Mouse (Mus musculus) T-cell, adult 2 months (primary cell): Measurements from ENCODE around the gene Nynrin.

Source experiments
- DNase-seq: peaks from one replicate; pipeline ENCODE4 v3.0.0; 2022; ENCODE audit warnings: low spot score

The Nynrin gene

DNA sequence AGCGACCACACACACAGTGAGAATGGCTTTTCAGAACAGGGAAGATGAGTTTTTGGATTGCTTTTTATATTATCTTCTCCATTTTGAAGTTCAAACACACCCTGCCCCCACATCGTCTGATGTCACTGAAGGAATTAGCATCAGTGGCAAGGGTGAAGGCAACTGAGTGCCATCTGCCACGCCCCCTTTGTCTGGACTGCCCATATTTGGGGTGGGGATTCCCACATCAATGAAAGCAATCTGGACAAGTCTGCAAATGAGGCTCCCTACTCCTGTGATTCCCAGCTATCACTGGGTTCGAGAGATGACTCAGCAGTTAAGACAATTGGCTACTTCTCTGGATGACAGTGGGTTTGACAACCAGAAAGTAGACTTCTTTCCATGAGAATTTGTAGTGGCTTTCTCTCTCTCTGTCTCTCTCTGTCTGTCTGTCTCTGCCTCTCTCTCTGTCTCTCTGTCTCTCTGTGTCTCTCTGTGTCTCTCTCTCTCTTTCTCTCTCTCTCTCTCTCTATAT lies 12.9 kb upstream of the Nynrin start:
- no peak for DNase-seq

DNA sequence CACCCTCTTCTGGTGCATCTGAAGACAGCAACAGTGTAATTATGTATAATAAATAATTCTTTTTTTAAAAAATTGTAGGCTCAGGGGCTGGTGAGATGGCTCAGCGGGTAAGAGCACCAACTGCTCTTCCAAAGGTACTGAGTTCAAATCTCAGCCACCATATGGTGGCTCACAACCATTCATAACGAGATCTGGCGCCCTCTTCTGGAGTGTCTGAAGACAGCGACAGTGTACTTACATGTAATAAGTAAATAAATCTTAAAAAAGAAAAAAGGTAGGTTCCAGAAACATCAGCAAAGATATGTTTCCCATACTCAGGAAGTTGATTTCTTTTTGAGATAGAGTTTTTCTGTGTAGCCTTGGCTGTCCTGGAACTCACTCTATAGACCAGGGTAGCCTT lies 11.0 kb upstream of the Nynrin start:
- DNase-seq = no peak

DNA sequence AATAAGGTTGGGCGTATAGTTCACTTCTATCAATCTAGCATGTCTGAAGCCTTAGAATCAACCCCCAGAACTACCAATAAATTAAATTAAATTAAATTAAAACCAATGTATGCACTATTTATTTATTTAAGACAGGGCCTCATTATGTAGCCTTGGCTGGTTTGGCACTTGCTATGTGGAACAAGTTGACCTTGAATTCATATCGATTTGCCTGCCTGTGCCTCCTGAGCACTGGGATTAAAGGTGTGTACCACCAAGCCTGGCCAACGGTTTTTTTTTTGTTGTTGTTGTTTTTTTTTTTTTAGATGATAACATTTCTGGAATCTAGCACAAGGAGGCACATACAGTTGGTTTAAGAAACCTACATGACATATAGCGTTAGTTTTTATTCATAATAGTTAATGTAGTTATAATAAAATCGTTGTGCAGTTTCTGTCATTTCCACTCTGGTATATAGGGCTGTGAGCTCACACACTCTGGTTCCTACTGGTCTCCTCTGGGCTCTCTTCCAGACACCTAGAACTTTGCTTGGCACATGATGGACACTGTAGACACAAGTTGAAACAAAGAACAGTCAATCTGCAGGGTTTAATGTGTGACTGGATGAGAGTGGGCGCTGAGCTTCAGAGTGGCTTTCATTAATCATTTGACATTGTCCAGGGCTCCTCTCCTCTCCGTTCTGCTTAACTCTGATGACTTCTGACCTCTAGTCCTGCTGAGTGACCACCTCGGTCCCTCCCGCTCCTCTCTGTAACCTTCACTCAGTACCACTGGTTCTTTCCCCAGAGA lies 8.1 kb upstream of the Nynrin start:
- no peak for DNase-seq

DNA sequence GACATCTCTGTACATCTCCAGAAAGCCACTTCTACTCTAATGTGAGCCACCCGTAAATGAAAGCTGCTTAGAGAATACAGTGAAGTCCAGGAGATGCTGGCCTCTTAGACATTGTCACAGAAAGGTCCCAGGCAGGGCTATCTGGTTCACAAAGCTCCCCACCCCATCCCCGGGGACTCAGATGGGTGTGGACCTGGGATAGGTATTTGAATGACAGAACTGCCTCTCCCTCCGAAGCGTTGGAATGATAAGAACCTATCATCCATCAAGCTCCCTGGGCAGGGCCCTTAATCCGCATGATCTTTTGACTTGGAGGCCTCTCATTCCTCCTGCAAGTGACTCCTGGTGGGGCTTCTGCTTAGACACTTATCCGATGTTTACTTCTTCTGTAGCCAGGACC lies 2.9 kb upstream of the Nynrin start:
- DNase-seq = no peak

DNA sequence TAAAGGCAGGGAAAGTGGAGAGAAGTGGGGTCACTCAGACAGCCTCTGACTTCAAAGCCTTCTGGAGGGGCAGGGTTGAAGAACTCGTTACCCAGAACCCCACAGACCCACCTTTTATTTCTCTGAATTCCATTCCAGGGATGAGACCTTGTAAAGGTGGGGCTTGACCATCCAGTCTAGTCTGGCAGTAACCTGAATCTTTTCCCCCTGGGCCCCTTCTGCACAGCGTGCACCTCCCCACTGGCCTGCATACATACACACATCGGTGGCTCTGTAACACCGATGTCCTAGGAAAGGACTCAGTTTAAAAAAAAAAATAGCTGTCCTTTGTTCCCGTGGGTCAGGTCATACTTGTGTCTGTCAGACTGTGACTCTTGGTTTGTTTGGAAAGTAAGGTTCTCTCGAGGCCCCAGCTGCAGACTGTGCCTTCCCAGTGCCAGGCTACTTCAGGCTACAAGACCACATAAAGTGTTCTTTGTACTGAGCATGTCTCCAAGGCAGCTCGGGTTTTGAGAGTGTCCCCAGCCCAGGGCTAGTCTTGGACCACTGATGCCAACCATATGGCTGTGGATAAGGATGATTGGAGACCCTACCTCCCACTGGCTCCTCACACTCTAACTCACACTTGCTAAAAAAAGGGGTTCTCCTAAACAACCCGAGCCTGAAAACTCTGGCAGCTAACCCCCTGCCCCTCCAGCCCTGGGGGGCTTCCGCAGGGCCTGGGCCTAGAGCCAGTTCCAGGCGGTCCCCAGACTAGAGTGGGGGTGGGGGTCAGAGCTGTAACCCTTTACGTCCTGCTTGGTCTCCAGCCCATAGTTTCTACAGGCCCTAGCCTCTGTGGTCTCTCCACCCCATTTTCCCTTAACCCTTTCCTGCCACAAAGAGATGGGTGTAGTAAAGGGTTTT lies 911 bp upstream of the Nynrin start:
- DNase-seq = no peak

DNA sequence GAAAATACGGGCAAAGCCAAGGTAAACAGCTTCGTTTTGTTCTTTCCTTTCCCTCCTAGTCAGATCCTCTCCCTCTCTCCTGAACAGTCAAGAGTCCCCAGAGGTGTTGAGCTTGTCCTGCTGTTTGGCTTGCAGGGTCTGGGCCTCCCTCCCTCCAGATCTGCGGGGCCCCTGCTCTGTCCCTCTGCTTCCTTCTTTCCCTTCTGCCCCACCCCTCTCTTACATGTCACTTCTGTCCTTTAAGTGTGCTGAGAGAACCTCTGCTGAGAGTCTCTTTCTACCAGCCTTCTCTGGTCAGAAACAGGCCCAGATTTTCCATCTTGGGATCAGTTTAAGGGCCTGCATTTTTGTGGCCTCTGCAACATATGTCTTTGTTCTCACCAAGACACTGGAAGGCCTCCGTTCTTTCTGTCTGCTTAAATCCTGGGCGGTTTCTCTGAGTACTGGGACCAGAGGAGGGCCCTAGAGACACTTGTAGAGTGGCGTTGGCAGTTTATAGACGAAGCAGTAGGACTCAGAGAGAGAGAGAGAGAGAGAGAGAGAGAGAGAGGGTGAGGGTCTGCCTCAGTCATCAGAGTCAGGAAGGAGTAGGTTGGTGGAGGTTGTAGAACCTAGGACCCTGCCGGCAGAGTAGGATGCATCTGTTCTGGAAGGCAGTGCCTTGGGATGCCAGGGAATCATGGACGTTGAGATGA lies 743 bp downstream of the Nynrin start:
- no peak for DNase-seq

DNA sequence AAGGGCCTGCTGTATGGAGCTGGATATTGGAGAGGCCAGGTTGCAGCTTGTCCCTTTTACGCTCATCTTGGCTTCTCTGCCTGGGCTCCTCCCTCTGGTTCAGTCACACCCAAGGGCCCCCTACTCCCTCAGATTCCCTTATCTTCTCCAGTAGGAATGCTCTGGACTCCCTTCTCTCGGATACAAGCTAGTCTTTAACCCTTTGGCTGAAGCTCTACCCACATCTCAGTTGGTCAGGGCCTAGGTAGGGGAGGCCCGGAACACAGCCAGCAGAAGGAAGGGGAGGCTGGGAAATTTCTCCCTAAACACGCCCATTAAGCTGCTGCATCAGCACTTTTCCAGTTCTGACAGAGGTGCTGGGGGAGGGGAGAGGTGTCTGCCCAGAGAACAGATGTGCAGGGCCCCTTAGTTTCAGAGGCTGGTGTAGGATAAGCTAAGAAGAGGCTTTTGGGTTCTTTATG lies 1.3 kb downstream of the Nynrin start:
- no peak for DNase-seq

DNA sequence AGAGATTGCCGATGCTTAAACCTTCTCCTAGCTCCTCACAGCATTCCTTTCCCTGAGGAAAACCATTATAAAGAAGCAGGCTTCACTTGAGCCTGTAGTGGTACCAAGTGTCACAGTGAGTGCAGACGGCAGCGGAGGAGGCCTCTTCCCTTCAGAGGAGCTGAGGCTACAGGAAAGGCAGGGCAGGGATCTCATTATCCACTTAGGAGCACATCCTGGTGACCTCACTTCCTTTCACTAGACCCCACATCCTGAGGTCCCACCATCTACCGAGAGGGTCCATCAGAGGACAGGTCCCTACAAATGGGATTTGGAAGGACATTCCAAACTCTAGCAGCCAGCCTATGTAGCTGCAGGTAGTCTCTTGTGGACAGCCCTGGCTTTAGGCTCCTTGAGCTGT lies 3.8 kb downstream of the Nynrin start:
- no peak for DNase-seq

DNA sequence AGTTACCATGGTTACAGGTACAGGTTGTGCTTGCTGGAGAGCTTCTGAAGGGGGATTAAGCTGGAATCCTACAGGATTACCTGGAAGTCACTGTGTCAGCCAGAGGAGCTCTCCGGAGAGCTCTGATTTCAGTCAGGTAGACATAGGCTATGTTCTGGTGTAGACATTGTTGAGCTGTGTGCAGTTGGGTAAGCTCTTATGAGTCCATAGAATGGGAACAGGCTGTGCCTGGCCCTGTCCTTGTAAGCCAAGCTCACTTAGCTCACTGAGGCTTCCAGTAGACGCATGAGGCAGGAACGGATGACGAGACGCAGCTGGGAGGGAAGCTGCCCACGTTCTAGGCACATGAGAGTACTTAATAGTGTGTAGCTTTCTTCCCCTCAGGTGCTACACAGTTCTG lies 8.4 kb downstream of the Nynrin start:
- DNase-seq = no peak

DNA sequence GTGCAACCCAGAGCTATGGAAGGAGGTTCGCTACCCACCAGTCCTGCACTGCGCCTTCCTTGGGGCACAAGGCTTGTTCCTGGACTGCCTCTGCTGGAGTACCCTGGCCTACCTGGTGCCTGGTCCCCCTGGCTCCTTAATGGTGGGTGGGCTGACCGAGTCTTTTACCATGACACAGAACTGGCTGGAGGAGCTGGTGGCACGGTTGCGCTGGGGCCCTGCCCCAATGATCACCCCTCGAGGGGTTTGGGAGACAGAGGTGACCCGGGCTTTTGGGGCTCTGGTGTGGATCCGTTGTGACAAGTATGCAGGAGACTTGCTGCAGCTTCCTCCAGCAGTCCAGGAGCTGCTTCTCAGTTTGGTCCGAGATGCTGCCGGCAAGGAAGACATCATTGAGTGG lies 9.2 kb downstream of the Nynrin start:
- DNase-seq = no peak

DNA sequence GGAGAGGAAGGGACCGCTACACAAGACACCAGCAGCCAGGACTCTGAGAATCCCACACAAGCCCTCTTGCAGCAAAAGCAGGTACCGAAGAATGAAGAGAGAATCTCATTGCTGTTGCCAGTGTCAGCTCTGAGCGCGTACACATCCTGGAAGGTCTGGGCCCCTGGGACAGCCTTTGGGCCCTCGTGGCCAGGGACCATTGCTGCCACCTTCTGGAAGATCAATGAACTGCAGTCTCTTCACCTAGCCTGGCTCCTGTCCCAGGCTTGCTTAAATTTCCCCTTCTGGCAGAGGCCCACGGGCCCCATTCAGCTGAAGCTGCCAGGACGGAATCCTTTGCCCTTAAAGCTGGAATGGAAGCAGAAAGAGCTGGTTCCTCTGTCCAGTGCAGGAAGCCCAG lies 10.0 kb downstream of the Nynrin start:
- peak; percentile 65 for DNase-seq

DNA sequence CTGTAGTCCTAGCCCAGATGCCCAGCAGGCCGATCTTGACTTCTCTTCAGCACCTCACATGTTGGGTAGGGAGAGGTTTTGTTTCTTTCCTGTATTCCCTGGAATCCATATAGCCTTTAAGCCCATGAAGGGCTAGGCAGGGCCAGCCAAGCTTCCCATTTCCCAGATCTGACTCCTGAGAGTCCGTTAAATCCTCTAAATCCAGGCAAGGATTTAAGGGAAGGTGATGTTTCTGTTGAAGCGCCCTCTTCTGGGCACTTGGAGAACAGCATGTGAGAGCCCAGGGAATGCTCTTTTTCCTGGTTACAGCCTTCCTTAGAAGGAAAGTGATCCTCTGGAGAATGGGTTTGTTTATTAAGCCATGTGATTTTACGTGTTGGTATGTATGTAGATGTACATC lies 13.2 kb downstream of the Nynrin start:
- DNase-seq = no peak

DNA sequence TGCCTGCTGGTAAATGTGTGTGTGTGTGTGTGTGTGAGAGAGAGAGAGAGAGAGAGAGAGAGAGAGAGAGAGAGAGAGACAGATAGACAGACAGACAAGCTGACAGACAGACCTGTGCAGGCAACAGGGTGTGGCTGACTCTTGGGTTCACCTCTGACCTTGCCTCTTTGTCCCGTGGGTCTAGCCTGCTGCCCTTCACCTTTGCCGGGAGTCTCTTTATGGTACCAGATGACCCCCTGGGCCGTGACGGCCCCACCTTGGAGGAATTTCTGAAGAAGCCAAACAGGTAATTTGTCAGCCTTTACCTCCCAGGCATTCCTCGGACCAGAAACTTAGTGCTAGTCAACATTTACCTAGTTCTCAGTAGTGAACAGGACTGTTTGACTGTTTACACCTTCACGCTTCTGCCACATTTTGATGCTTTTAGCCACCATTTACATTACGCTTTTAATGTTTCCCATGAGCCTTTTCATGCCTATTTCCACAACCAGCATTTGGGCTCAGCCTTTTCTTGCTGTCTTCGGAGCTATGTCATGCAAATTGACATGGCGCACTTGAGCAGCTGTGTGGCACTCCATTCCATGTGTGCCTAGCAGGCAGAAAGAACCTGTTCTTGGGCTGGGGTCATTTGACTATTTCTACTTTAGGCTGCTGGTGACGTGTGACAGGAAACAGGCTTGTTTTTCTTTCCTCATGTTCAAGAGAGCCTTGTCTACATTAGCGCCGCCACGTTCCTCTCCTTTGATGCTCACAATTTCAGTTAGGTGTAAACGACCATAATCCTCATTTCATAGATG lies 14.6 kb downstream of the Nynrin start:
- DNase-seq = no peak

DNA sequence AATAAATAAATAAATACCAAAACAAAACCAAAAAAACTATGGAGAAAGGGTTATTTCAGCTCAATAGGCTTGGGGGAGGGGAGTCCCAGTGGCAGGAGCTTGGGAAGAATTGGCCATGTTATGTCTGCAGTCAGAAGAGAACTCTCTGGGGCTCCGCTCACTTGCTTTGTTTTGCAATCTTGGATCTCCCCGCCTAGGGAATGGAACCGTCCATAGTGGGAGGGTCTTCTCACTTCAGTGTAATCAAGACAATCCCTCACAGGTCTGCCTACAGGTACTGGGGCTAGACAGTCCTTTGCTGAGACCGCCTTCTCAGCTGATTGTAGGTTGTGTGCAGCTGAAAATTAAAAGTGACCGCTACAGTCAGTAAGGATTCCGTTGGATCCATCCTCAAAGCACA lies 15.7 kb downstream of the Nynrin start:
- no peak for DNase-seq

DNA sequence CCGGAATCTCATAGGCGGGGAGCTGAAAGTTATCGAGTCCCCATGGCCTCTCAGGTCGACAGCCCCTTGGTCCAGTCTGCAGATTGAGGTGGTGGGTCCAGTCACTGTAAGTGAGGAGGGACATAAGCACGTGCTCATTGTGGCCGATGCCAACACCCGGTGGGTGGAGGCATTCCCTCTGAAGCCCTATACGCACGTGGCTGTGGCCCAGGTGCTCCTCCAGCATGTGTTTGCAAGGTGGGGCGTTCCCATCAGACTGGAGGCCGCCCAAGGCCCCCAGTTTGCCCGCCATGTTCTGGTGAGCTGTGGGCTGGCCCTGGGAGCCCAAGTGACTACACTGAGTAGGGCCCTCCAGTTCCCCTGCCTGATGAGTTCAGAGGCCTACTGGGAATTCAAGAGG lies 18.2 kb downstream of the Nynrin start:
- no peak for DNase-seq

DNA sequence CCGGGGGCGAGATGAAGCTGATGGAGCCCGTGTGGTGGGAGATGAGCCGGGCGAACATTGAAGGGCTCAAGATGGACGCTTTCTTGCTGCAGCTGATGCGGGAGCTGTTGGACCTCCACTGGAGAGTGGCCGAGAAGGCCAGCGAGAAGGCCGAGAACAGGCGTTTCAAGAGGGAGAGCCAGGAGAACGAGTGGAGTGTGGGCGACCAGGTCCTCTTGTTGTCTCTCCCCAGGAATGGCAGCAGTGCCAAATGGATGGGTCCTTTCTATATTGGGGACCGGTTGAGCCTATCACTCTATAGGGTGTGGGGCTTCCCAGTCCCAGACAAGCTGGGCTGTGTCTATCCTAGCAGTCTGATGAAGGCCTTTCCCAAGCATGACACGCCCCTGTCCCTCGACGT lies 18.7 kb downstream of the Nynrin start:
- no peak for DNase-seq

DNA sequence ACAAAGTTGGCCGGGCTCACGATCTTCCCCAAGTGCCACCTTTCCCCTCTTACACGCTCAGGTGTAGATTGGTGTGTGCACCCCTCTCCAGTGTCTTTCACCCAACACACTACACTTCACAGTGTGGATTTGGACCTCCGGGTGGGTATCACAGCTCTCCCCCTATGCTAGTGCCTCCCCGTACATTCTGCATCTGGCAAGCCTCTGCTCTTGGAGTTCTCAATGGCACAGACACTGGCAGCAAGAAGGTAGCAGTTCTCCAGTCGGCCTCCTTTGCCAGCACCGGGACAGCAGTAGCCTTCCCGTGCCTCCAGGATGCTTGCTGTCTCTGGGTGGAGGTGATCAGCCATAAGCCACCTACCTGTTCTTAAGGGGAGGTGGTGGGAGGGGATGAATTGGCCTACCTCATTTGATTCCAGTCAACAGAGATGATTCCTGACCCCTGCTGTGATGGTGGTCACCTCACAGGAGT lies 19.5 kb downstream of the Nynrin start:
- no peak for DNase-seq

DNA sequence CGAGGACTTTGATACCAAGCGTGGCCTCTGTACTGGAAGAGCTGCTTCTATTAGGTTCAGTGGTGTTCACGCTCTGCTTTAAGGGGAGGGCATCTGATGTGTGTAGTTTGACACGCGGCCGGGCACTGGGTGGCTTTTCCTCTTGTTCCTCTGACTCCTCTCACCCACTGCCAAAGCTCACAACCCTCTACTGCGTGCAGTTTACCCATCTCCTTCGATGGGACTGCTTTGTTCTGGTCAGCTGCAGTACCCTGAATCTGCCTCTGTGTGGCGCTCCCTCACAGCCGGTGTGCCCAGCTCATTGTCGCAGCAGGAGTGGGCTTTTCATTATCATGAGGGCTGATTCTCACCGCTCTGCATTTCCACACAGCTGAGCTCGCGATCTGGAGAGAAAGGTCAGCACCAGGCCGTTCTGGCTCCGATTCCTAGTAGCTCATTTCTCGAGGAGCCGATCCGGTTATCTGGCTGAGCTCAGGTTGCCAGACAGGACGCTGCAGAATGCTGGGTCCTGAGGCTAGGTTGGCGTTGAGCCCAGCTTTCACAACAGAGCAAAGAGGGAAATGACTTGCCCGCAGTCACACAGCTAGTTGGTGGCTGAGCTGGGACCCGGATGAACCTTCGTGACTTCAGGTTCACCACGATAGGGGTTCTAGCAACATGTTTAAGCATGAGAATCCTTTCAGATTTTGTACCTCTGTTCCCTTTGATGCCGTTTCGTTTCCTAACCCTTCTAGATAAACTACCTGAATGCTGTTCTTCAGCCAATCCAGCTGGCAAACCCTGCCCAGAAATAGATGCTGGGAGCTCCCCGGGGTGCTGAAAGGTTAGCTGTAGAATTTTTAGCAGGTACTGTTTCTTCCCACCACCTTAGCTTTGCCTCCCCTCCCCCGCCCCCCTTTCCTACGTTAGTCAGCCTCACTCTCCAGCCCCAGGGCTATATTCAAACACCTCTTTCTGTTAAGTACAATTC lies 20.2 kb downstream of the Nynrin start:
- DNase-seq = peak; percentile 75

DNA sequence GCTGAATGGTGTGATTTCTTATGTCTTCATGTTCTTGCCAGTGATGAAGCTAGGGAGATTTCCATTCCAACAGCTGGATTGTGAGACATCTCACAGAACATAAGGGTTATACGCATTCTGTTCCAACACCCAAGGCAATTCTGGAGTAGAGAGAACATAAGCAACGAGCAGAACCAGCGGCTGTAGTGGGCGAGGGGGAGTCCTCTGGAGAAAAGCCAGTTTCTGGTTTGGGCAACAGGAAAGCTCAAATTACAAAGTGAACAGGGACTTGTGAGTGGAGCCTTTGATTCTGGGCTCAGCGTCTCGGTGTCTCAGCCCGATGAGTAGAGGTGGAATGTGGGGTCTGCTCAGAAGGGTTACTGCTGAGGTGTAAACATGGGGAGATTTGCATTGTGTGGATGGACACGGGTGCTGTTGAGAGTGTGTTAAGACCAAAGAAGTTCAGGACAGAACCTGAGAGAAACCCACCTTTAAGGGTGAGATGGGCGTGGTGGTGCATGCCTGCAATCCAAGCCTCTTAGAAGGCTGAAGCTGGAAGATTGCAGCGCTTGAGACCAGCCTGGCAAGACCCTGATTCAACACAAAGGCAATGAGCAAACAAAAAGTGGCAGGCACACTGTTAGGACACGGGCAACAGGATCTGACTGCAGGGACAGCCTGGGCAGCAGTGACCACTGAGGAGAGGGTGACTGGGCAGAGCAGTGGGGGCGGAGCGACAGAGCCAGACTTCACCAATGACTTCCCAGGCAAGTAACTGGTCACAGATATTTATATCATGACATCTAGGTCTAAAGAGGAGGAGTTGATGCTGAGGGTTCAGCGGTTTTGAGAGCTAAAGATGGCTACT lies 23.9 kb downstream of the Nynrin start:
- DNase-seq = no peak
